Mouse (Mus musculus) kidney, postnatal 4 days (tissue): ENCODE measurements around the gene Tesk1.

ENCODE experiments used
- DNase-seq, 2 experiments: peaks; one replicate each; pipeline ENCODE4 v3.0.0; 2021; ENCODE audit warnings: mixed read lengths in 2 of 2

The Tesk1 gene

DNA sequence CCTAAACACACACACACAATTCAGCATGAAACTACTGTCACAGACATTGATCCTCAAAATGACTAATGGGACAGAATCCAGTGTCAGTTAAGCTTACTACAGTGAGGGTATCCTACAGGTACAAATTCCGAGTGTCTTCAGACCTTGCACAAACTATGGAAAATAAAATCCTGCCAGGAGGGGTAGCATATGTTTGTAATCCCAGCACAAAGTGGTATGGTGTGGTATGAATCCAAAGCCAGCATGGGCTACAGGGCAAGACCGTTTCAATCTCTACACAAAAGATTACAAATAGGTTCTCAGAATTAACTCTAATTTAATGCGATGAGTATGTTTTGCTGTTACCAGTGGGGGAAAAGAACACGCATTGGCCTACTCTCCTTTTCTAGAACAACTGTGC lies at the start of gene Tesk1:
Tesk1 (plus strand) TSS at position 301 of the 400 bp plus-strand sequence.
- DNase-seq, result no peak

DNA sequence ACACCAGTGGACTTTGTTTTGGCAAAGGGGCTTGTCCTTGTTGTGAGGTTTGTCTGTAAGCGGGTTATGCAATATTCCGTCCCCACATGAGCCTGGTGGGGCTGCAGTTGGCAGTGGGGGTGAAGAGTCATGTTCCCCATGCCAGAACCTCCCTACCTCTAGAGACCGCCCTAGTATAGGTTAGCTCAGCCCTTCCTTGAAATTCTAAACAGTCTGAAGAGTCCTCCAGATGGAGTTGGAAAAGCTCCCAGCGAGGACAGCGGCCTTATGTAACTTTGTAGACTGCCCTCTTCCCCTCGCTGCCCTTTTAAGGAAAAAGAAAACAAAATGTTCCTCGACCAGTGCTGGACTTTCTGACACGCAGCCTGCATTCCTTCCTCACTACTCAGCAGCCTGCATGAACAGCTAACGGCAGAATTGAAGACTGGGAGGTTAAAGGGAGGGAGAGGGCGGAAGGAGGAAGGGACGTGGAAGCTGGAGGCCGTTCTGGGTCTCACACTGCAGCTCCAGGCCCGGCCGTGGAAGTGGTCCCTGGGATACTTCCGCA lies 47.3 kb upstream of the Tesk1 start:
- DNase-seq, result peak; percentile 76 to 85

GRCm38 (mm10) chr4:43395147-43395546 lies 46.6 kb upstream of the Tesk1 start:
- DNase-seq, result no peak

GRCm38 (mm10) chr4:43395836-43396235 lies 45.9 kb upstream of the Tesk1 start:
- DNase-seq, result no peak

- no peak for DNase-seq
Measured at GRCm38 (mm10) chr4:43396381-43396780, 45.4 kb upstream of the Tesk1 start.

DNA sequence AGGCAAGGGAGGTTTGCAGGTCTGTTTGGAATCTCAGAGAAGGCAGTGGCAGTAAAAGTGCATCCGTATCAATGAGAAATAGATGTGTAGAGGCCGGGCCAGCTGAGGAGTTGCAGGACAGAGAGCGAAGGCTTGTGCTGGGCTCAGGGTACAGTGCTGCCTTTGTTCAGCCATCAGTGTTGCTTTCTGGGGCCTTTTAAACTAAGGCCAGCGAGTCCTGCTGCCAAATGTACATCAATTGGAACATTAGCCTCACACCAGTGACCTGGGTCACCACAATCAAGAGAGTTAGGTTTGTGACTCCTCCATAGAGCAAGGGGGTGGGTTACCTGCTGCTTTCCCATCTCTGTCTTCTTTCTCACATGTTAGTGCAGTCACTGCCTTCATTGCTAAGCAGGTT lies 43.7 kb upstream of the Tesk1 start:
- peak in 1 of 2 experiments; percentile 3 for DNase-seq

DNA sequence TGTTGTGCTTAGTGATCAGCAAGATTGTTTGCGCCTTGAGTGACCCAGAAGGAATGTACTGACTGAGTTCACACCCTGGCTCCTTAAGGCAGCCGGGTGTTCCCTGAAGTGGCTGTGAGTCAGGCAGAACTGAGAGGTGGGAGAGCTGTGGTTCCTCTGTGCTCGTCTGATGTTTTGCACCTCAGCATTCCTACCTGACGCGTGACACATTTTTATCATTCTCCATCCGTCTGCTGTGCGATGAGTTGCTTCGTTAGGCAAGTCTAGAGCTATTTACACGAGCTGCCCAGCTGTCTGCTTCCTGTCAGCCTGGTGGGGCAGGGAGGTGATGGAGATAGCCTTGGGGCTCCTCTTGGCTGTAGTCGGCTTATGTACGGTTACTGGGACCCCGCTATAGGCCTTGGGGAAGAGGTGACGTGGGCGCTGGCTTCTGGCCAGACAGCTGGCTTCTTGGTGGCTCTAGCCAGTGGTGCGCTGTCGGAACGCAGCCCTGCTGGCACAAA lies 42.9 kb upstream of the Tesk1 start:
- peak; percentile 57 to 67 for DNase-seq

DNA sequence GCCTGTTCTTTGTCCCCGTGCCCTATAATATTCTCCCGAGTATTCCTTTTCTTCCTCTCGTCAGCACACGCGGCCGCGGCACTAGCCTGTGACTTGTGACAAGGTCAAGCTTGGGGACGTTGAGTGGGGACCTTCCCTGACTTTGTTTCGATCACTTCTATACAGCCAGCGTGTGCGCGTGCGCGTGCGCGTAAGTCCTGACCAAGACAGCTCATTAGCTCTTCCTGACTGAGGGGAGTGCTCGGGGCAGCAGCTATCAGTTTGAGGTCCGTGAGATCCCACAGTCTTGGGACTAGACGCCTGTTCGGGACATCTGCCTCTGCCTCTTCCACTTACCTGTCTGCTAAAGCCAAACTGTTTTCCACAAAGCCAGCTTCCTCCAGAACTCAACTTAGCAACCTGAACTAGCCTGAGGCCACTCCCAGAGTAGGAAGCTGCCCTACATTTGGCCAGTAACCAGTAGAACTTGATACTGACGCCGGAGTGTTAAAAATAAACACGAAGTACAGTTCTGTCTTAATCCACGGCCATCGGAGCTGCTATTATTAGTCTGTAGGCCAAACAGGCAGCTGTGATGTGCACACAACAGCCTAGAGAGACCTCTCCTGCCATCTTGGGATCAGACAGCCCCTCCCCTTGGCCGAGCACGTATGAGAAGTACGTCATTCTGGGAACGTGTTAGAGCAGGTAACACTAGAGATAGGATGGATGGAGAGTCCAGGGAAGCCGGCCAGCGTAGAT lies 42.2 kb upstream of the Tesk1 start:
- DNase-seq, result no peak

GRCm38 (mm10) chr4:43400976-43401375 lies 40.8 kb upstream of the Tesk1 start:
- DNase-seq, result peak; percentile 73 to 81

- no peak for DNase-seq
Measured at GRCm38 (mm10) chr4:43401486-43401885, 40.3 kb upstream of the Tesk1 start.

DNA sequence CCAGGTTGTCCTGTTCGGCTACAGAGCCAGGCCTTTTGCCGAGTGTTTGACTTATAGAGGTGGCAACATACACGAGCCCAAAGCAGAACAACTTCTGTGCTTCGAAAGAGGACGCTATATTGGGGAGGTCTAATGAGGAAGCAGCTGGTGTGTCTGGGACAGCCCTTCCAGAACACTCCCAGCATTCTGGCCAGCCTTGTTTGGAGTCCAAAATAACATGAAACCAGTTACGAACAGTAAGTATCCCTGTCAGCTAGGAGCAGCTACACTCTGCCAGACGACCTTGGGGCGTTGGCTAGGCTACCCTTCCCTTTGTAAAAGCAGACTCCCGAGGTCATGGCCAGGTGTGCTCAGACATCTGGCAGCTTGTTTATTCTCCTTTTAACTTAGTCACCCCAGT lies 39.5 kb upstream of the Tesk1 start:
- DNase-seq, result peak in 1 of 2 experiments; percentile 28

DNA sequence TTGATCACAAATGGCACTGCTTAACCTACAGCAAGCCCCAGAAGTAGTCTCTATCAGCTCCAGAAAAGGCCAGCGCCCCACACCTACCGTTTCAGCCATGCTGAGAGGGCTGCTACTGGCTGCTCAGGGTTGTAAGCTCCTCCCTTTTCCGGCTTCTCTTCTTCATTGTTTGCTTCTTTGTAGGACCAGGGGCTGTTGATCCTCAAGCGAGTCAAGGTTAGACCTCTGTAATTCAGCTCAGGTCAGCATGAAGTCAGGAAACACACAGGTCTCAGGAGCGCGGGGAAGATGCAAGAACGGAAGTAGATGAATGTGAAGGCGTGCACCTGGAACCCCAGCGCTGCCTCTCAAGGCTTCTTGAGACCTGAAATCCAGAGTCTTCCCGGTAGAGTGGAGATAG lies 37.0 kb upstream of the Tesk1 start:
- DNase-seq, result no peak

DNA sequence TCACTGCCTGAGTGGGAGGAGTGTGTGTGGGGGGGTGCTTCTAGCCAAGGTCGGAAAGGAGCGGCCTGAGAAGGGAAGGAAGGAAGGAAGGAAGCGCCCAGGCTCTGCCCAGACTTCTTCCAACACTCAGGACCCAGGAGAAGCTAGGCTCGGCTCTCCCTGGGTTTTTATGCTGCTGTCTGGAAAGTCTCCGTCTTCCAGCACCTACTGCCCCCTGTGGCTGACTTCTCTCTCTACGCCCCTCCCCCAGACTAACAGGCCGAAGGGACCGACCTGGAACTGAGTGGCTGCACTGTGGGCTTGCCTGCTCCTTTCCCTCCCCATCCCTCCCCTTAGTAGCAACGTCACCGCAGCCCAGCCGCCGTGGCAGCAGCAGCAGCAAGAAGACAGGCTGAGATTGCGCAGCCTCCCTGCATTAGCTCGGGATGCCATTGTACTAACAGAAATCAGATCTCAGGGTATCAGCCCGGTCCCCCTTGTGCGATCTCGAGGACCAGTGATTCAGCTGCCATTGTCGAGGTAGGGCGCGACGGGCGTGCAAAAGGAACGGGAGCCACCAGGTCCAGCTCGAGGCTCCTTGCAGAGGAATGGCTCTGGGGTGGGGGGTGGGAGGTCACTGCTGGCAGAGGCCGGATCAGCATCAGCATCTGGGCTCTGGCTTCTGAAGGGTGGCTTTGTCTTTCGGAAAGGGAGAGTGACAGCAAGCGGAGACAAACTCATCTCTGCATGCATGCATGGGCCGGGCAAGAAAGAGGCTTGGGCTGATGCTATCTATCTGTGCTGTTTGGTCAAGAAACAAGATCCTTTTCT lies 35.4 kb upstream of the Tesk1 start:
- DNase-seq, result peak; percentile 86 to 91

- peak in 1 of 2 experiments; percentile 10 for DNase-seq
Measured at GRCm38 (mm10) chr4:43407071-43407920, 34.4 kb upstream of the Tesk1 start.

GRCm38 (mm10) chr4:43414761-43415160 lies 27.0 kb upstream of the Tesk1 start:
- no peak for DNase-seq

DNA sequence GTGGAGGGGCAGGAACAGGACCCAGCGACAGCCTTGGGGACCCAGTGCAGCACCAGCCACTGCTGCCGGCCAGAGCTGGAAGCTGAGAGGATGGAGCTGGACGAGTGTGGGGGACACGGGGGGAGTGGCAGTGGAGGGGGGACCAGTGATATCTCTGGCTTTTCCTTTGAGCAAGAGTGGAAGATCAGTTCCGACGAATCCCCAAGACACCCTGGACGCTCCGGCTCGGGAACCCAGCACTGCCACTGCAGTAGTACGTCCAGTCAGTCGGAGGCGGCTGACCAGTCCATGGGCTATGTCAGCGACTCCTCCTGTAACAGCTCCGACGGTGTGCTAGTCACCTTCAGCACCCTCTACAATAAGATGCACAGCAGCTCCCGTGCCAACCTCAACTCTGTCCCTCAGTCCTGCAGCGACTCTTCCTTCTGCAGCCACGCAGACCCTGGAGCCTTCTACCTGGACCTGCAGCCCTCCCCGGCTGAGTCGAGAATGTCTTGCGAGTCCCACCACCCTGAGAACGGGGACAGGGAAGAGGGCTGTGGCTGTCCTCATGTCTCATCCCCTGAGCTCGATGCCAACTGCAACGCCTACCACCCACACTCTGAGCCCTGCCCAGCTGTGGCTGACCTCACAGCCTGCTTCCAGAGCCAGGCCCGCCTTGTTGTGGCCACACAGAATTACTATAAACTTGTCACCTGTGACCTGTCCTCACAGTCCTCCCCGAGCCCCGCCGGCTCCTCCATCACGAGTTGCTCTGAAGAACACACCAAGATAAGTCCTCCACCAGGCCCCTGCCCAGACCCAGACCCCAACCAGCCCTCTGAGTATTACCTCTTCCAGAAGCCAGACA lies 26.3 kb upstream of the Tesk1 start:
- no peak for DNase-seq

GRCm38 (mm10) chr4:43416071-43416490 lies 25.7 kb upstream of the Tesk1 start:
- no peak for DNase-seq

DNA sequence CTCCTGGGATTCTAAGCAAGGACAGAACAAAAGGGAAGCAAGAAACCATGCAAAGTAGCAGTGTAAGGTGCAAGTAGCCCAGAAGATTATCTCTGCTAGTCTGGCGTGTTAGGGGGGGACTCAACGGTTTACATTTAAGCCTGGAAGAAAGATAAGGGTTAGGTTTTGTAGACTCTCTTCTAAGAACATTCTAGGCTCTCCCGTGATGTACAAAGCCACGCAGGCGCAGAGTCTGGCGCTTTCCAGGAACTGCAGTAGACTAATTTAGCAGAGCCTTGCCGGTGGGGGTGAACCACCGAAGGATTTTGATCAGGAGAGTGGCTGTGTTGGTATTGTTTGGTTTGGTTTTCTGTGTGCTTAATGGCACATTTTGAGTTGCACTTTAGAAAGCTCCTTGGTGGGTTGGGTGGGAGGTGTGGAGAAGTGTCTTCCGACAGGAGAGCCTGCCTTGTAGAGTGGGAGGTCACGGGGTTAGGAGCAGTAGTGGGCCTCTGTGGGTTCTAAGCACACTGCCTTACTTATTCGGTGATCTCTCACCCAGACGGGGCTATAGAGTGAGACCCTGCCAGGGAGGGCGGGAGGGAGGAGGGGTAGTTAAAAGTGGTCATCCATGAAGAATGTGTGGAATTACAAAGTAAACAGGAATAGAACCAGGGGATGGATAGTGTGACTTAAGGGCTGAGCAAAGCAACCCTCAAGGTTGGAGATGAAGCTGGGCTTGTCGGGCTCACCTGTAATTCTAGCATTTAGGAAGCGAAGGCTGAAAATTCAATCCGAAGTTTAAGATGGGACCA lies 24.3 kb upstream of the Tesk1 start:
- DNase-seq, result no peak

DNA sequence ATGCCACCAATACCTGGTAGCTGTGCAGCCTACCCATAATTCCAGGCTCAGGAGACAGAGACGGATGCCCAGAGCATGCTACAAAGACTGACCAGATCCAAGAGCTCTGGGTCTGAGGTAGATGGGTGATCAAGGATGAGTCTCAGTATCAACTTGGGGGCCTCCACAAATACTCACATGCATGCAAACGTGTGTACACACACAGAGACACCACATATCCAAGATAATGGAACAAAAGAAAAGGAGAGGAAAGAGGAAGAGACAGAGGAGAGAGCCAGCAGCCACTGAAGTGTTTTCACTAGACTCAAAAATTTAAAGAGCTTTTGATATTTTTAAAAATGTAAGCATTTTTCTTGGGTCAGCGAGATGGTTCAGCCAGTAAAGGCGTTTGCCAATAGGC lies 23.3 kb upstream of the Tesk1 start:
- no peak for DNase-seq

GRCm38 (mm10) chr4:43418973-43419656 lies 22.6 kb upstream of the Tesk1 start:
- DNase-seq, result peak; percentile 53 to 70
